Mouse (Mus musculus) liver, embryonic 14.5 days (tissue): ENCODE measurements around the gene Teddm1b. TPM values are rescaled to one million over a fixed set of nuclear protein-coding genes. Genes with fewer than 3 reads are reported as not detected.

ENCODE experiments used
- ATAC-seq: fragments of 200-750 bp; cut with Nextera tagmentation; 2 replicates; pipeline ENCODE4 v1.8.0; 2017; ENCODE audit warnings: moderate number of reproducible peaks, mild to moderate bottlenecking, moderate library complexity; ENCODE audit not compliant: insufficient read depth
- DNase-seq, 3 experiments: peaks; one replicate each; pipeline ENCODE4 v3.0.0-alpha.2; 2012 to 2013; ENCODE audit warnings: low read depth in 3 of 3, low spot score in 3 of 3
- H3K27ac ChIP-seq: fragments of 300-500 bp; sonication (generic); 2 replicates; pipeline ENCODE4 v1.5.1; 2014; ENCODE audit warnings: moderate library complexity, mild to moderate bottlenecking, control low read depth, inconsistent platforms
- H3K27me3 ChIP-seq: fragments of 300-500 bp; sonication (generic); 2 replicates; pipeline ENCODE4 v1.6.1; 2014; ENCODE audit warnings: mild to moderate bottlenecking, low read length, moderate library complexity; ENCODE audit not compliant: control insufficient read depth, insufficient read depth
- H3K36me3 ChIP-seq: fragments of 300-500 bp; sonication (generic); replicated peaks from 2 replicates; pipeline ENCODE4 v1.6.1; 2014; ENCODE audit warnings: low read depth; ENCODE audit not compliant: control insufficient read depth, insufficient read depth
- H3K4me1 ChIP-seq, 2 experiments: fragments of 200-500 bp in 1 of 2; fragments of 300-500 bp in 1 of 2; sonication (generic) in 1 of 2; replicated peaks; 2 replicates each; pipeline ENCODE4 v1.6.1; 2012 to 2014; ENCODE audit warnings: antibody characterized with exemption in 1 of 2, inconsistent platforms in 1 of 2, low read length in 1 of 2; ENCODE audit not compliant: control insufficient read depth in 2 of 2, insufficient read depth in 2 of 2
- H3K4me2 ChIP-seq: fragments of 300-500 bp; sonication (generic); 2 replicates; pipeline ENCODE4 v1.6.1; 2014; ENCODE audit warnings: low read depth, mild to moderate bottlenecking, control low read depth, moderate library complexity
- H3K4me3 ChIP-seq, 2 experiments: fragments of 200-500 bp in 1 of 2; fragments of 300-500 bp in 1 of 2; sonication (generic) in 1 of 2; 2 replicates each; pipeline ENCODE4 v1.5.1; 2012 to 2014; ENCODE audit warnings: low read depth in 2 of 2, low read length in 2 of 2, mild to moderate bottlenecking in 2 of 2, control low read depth in 1 of 2, inconsistent platforms in 1 of 2, moderate library complexity in 1 of 2; ENCODE audit not compliant: insufficient read depth in 1 of 2
- H3K9ac ChIP-seq: fragments of 300-500 bp; sonication (generic); replicated peaks from 2 replicates; pipeline ENCODE4 v1.6.1; 2014; ENCODE audit warnings: mild to moderate bottlenecking, control low read depth, moderate library complexity
- H3K9me3 ChIP-seq: fragments of 300-500 bp; sonication (generic); 2 replicates; pipeline ENCODE4 v1.6.1; 2016; ENCODE audit warnings: low read length, mixed read lengths; ENCODE audit not compliant: control insufficient read depth
- CTCF ChIP-seq: IDR thresholded peaks from 2 replicates; pipeline ENCODE4 v1.5.1; 2016; ENCODE audit warnings: antibody characterized with exemption, low read depth, control low read depth
- EP300 ChIP-seq: IDR thresholded peaks from 2 replicates; pipeline ENCODE4 v1.6.1; 2016; ENCODE audit warnings: antibody characterized with exemption, low read depth
- WGBS: fragments of 180-500 bp; shearing (Covaris S2); extraction: QIAGEN DNeasy Blood & Tissue Kit; methylation state at CpG from one replicate; pipeline ENCODE4 v1.1.7; 2014; ENCODE audit not compliant: insufficient replicate concordance; 5-methylcytosine and 5-hydroxymethylcytosine counted together
- polyA plus RNA-seq, 2 experiments: library from polyadenylated mRNA; depleted of rRNA in 1 of 2; stranded (reverse) in 1 of 2; unstranded in 1 of 2; fragments of >200 nt; fragmentation: Nextera tagmentation in 1 of 2; extraction: Ambion mirVana in 1 of 2; gene quantifications; 2 replicates each; pipeline versions ENCODE4 v1.2.1 to v1.2.3; 2012 to 2014

Teddm1b gene
- polyA plus RNA-seq, 2 experiments = 0.08 TPM; not detected in 1

GRCm38 (mm10) chr1:153886024-153886633 is 12.0 kb downstream of the Teddm1b start:
- DNase-seq (no peak), ATAC-seq (no peak)
- no peak overlapping the region for H3K4me3 ChIP-seq
- H3K4me2 ChIP-seq = no peak overlapping the region
- H3K4me1 ChIP-seq = no peaks in the 10 kb centered on the region
- TF ChIP-seq EP300 (no peak), CTCF (no peak)
- H3K9ac ChIP-seq = no peak overlapping the region
- H3K36me3 ChIP-seq = no peaks in the 10 kb centered on the region
- 43% methylated on average over 17 of the region's 17 CpGs for WGBS
- H3K27me3 ChIP-seq = no peaks in the 10 kb centered on the region
- H3K27ac ChIP-seq = no peak overlapping the region
- no peaks in the 10 kb centered on the region for H3K9me3 ChIP-seq

GRCm38 (mm10) chr1:153890121-153890520 is 16.0 kb downstream of the Teddm1b start:
- Histone ChIP-seq H3K27ac (no peak overlapping the region), H3K27me3 (no peaks in the 10 kb centered on the region), H3K4me2 (no peak overlapping the region), H3K4me3 (no peak overlapping the region), H3K4me1 (no peaks in the 10 kb centered on the region), H3K9ac (no peak overlapping the region), H3K9me3 (no peaks in the 10 kb centered on the region), H3K36me3 (no peaks in the 10 kb centered on the region)
- TF ChIP-seq CTCF (no peak), EP300 (no peak)
- 77% methylated on average over 10 of the region's 10 CpGs for WGBS
- ATAC-seq = no peak
- no peak for DNase-seq

- no peaks in the 10 kb centered on the region for H3K36me3 ChIP-seq
- H3K9ac ChIP-seq = no peak within 1 kb of the TSS
- WGBS = 19% methylated on average over 4 of the region's 4 CpGs
- no peak within 1 kb of the TSS for H3K4me2 ChIP-seq
- H3K4me3 ChIP-seq = no peak within 1 kb of the TSS
- no peak for DNase-seq
- no peaks in the 10 kb centered on the region for H3K9me3 ChIP-seq
- no peak within 1 kb of the TSS for H3K27ac ChIP-seq
- TF ChIP-seq CTCF = no peak
- no peaks in the 10 kb centered on the region for H3K27me3 ChIP-seq
- H3K4me1 ChIP-seq = no peaks in the 10 kb centered on the region; a peak in 2 of 4 replicates
- no peak for ATAC-seq
These were observed 17.3 kb downstream of the Teddm1b start, which contains the start of gene Teddm1a for GRCm38 (mm10) chr1:153891442-153891841. Gene Teddm1a (plus strand): TSS chr1:153891742.

- ATAC-seq (no peak), DNase-seq (no peak)
- H3K4me1 ChIP-seq = peaks cover under 1 to 5% of the 10 kb centered on the region in 2 experiments
- H3K9ac ChIP-seq = no peak overlapping the region
- H3K27ac ChIP-seq = no peak overlapping the region
- no peaks in the 10 kb centered on the region for H3K9me3 ChIP-seq
- WGBS = 40% methylated on average over 2 of the region's 2 CpGs
- H3K36me3 ChIP-seq = no peaks in the 10 kb centered on the region
- H3K27me3 ChIP-seq = no peaks in the 10 kb centered on the region
- H3K4me3 ChIP-seq = no peak overlapping the region
- TF ChIP-seq EP300 = no peak
- no peak for TF ChIP-seq CTCF
- no peak overlapping the region for H3K4me2 ChIP-seq
These were observed 19.6 kb downstream of the Teddm1b start for GRCm38 (mm10) chr1:153893746-153894145.

- Histone ChIP-seq H3K36me3 (no peaks in the 10 kb centered on the region), H3K27ac (no peak overlapping the region), H3K4me2 (no peak overlapping the region), H3K27me3 (no peaks in the 10 kb centered on the region), H3K9me3 (no peaks in the 10 kb centered on the region), H3K4me1 (peaks cover 6 to 10% of the 10 kb centered on the region in 2 experiments), H3K9ac (no peak overlapping the region), H3K4me3 (no peak overlapping the region)
- ATAC-seq (no peak), DNase-seq (no peak)
- WGBS = 35% methylated on average over 8 of the region's 8 CpGs
- TF ChIP-seq CTCF = no peak
- TF ChIP-seq EP300 = no peak
These were observed 20.2 kb downstream of the Teddm1b start for GRCm38 (mm10) chr1:153894201-153894893.
